Mouse (Mus musculus) adrenal gland, adult (tissue): Measurements from ENCODE around the gene Slc26a1.

Experiments used
- DNase-seq, 2 experiments: peaks; one replicate each; pipeline ENCODE4 v3.0.0; 2022 to 2023; ENCODE audit warnings: low spot score in 1 of 2; ENCODE audit not compliant: inconsistent age in 2 of 2

Gene Slc26a1

DNA sequence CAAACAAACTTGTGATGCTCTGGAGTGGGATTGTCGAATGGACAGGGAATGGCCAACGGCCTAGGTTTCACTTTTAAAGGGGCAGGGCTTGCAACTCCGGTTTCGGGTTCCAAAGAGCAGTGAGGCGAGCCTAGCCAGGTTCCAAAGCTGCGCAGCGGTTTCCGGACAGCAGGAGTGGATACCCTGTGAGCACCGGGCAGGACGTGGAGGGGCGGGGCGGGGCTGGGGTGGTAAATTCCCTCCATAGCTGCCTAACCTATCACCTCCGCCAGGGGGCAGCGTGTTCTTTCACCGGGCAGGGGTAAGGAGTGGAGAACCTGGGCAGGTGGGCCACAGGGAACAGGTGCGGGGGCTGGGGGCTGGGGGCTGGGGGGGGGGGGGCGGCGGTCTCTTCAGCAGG lies 16.9 kb upstream of the Slc26a1 start, which contains the start of gene Fgfrl1:
TSS of gene Fgfrl1 (plus strand) at position 112 of the 400 bp plus-strand sequence.
- peak; percentile 65 to 87 for DNase-seq

DNA sequence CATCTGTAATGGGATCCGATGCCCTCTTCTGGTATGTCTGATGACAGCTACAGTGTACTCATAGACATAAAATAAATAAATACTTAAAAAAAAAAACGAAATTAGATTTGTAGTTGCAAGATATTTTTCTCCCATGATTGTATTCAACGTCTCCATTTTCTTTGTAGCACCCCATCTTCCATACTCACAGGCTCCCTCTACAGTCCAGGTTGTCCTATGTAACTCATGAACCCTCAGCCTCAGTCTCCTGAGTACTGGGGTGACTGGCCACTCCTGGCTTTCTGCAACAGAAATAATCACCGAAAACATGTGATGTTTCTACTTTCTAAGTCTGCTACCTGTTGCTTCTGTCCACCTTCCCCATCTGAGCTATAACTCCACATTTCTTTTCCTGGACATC lies 15.8 kb upstream of the Slc26a1 start:
- DNase-seq: no peak

DNA sequence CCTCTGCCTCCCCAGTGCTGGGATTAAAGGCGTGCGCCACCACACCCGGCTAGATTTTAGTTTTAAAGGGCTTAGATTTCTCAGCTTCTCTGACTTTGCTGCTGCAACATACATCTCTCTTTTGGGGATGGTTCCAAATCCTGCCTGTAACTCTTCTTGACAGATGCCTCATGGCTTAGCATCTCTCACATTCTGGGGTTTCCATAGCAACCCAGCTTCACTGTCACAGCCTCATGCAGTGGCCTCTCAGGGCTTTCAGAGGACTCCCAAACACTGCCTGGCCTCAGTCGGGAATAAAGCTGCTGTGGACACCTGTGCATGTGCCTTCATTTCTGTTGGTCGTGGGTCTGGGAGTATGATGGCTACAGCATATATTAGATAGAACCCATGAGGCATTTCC lies 13.7 kb upstream of the Slc26a1 start:
- DNase-seq: no peak

DNA sequence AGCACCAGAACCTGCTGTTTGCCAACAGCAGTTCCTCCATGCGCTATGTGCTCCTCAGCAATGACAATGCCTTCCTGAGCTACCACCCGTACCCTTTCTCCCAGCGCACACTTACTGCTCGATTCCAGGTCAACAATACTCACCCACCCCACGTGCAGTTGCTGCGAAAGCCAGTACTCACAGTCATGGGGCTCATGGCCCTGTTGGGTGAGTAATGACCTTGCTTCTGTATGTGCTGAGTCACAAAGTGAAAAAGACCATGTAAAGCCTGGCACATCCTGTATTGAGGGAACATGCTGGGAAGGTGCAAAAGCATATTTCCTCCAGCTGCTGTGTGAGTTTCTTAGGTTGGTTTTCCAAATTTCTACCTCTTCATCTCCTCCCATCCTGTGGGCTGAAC lies 5.5 kb upstream of the Slc26a1 start:
- peak; percentile 82 to 88 for DNase-seq

DNA sequence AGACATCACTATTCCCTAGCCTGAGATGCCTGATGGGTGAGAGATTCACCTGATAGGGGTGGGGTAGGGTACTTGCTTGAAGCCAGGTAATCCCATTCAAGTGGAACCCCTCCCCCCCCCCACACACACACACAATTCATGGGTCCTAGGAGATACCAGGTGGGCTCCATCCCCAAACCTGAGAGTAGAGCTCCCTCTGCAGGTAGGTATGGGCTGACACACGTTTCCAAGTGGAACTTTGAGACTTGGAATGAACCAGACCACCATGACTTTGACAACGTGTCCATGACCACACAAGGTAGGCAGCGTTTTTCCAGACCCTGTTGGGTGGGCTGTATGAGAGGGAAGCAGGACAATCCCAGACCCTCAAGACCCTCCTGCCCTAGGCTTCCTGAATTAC lies 4.5 kb upstream of the Slc26a1 start:
- no peak for DNase-seq

DNA sequence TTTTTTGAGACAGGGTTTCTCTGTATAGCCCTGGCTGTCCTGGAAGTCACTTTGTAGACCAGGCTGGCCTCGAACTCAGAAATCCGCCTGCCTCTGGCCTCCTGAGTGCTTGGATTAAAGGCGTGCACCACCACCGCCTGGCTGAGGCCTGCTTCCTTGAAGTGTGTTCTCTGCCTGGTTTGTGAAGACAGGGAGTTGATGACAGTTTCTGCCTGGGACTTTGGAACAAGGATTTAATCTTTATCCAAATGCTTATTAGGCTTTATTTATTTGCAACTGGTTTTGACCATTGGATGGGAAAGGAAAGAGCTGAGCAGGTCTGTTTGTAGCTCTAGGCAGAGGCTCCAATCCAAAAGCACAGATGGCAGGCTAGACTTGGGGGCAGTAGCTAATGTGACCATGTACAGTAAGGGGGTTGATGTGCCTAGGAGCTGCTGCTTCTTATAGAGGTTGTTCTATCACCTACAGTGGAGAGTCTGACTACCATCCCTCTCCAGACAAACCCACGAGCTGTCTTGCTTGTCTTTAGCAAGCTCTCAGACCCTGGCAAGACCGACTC lies 3.0 kb upstream of the Slc26a1 start:
- DNase-seq: no peak

DNA sequence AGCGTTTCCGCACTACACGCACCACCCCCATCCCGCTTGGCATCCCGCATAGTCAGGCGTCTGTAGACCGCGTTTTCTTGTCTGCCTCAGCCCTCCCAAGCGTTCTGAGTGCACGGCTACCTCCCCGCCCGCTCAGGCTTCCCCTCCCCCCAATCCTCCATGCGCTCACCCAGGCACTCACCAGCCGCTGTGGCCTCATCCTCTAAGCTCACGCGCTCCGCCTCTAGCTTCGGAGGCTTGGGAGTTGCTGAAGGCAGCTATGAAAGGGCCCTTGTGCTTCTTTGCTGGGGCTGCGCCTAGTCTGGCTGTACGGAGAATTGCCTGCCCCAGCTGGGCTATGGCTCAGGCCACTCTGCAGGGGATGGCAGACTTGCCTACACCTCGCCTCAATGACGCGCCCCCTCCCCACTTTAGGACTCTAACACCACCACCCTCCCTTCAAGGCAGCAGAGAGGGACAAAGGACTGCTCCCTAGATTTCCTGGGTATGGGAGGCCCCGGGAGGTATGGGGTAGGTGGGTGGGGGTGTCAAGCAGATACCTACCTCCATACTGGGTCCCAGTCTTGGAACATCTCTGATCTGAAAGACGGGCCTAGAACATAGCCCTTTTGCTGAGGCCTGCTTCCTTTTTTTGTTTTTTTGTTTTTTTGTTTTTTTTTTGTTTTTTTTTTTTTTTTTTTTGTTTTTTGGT lies 2.4 kb upstream of the Slc26a1 start:
- peak; percentile 64 to 79 for DNase-seq

DNA sequence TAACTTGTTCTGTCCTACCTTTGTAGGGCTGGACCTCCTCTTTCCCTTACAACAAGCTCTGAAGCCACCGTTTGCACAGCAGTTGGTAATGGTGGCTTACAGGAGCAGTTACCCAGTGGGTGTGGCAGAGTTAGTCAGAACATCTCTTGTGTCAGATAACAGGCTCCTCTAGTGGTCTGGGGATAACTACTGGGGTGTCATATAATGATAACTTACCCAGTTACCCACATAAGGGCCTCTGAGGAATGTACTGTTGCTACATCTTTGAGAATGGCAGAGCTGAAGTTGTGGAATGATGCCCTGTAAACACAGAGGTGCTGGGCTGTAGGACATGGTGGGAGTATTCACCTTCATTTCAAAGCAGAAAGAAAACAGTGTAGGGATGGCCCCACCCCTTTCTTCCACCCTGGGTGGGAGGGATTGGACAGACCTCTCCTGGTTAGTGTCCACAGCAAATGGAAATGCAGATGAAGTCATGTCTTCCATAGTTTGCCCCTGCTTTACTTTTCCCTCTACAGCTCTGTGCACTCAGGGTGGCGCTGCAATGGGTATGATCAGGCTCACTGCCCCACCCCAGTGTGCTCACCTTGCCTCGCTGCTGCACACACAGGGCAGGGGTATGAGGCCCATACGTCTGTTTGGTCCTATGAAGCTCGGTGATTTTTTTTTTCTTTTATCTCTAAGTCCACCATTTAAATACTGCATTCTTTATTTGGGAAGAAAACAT lies 1.6 kb upstream of the Slc26a1 start:
- no peak for DNase-seq

DNA sequence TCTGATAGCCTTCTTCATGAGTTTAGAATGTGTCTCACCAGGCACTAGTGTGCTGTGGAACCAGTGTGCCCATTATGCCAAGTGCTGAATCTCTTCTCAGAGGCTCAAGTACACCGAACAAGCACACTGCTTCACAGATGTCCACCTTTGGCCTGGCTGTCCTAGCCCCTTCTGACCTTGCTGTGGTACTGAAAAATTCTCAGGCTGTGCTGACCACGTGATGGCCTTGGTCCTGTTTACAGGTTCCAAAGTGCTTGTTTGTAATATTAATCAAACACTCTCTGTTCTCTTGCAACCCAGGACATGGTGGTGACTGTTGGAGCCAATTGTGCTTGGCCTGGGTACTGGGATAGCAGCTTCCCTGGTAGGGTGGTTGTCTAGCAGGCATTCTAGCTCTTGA lies 745 bp downstream of the Slc26a1 start:
- DNase-seq: no peak

DNA sequence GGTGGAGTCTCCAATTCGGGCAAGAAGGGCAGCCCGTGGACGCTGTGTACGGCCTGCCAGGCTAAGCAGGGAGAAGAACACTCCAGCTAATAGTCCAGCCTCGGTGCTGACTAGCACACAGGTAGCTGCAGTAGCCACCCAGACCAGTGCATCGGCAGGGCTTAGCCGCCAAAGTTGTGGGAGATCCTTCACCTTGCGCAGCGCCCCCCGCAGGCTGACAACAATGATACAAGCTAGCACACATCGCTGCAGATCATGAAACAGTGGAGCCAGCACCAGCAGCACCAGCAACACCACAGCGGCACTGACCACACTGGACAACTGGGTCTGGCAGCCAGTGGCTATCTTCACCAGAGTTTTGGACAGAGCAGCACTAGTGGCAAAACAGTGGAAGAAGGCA lies 3.6 kb downstream of the Slc26a1 start:
- no peak for DNase-seq

DNA sequence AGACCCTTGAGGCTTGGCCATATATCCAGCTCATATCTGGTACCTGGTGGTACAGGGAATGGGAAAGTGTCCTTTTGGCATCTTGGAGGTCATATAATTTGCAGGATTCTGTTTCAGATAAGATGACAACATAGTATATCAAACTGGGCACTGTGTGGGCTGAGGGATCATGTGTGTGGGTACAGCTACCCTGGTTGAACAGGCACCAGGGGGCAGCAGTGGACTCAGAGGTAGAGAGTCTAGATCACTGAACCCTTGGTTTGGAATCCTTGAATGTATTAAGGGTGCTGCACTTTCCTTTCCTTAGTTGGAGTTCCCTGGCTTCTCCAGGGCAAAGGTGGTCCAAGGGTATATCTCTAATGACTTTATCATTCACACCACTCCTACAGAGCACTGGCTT lies 4.6 kb downstream of the Slc26a1 start:
- DNase-seq: peak; percentile 65 to 78

DNA sequence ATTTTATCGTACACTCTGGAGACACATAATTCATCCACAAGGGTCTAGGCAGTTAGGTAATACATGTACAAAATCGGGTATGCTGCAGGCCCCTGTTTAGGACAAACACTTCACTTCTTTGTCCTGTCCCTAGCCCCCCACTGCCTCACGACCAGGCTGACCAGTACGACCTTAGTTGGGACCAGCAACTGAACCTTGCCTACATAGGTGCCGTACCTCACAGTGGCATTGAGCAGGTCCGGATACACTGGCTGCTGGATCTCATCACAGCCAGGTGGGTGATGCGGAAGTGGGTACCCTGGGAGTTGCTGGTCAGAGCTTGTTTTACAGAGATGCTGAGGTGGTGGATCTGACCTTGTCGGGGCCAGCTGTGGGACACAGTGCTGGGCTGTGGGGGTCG lies 5.4 kb downstream of the Slc26a1 start:
- no peak for DNase-seq

DNA sequence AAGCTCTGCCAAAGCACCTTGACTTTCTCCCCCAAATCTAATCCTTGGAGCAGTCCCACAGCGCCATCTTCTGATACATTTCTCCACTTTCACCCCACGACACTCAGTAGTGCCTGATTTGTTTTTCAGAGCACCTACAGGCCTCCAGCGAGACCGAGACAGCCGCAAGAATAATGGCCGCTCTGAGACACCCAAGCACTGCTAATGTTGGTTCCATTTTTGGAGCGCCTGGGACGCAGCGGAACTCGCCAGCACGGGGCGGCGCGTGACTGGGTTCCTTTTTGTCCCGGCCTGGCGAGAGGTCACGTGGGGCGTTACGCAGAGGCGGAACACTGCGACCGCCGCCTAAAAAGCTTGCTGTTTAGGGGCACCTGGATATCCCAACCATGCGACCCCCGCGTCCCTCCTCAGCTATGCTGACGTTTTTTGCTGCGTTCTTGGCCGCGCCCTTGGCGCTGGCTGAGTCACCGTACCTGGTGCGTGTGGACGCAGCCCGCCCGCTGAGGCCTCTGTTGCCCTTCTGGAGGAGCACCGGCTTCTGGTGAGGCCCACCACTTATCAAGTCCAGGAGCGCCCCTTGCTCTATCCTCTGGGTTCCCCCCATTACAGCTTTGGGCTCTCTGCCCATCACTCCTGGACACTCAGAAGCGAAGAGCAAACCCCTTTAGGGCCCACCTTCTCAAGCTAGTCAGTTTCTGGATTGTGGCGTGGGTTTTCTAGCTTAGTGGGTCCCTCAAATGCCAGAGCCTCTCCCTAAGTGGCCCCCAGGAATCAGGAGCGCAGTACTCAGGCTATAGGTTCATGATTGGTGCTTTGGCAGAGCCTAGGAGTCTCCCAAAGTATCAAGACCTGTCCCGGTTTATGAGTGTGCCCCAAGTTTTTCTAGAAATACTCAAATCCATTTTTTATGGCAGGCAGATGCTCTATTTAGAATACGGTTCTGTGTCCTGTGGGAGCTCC lies 6.1 kb downstream of the Slc26a1 start, which contains the start of gene Dgkq:
TSS of gene Dgkq (minus strand) at position 696 of the 960 bp plus-strand sequence.
- DNase-seq: peak; percentile 93 to 98

DNA sequence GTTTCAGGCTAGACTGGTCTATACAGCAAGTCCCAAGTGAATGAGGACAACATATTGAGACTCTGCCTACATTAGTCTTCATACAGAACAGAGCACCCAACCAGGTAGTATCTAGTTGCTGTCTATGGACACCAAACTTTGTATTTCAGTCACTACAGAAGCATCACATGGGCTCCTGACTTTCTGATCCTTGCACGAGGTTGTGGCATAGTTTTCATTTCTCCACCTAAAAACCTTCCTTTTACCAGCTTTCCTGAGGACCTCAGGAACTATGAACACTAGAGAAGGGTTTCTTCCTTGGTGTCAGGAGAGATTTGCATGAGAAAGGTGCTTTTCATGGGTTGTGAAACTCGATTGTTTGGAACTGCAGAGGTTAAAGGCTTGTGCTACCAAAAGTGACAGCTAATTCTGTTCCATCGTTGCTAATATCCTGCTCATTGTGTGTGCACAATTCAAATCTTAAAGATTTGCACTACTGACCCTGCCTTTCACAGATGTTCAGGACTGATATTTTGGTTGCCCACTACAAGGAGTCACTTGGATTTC lies 6.9 kb downstream of the Slc26a1 start:
- no peak for DNase-seq

DNA sequence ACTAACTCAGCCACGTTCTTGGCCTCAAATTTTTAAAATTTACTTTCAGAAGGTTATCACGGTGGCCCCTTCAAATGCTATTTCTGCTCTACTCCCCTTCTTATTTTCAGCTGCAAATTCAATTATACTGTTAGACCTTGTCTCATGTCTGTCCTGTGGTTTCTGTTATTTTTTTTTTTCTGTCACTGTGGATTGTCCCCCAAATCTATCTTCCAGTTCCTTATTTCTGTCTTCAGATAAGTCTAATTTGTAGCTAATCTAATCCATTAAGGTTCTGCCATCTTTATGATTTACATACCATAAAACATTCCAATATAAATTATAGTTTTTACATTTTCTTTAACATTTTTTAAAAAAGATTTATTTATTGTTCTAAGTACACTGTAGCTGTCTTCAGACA lies 8.0 kb downstream of the Slc26a1 start:
- DNase-seq: no peak

DNA sequence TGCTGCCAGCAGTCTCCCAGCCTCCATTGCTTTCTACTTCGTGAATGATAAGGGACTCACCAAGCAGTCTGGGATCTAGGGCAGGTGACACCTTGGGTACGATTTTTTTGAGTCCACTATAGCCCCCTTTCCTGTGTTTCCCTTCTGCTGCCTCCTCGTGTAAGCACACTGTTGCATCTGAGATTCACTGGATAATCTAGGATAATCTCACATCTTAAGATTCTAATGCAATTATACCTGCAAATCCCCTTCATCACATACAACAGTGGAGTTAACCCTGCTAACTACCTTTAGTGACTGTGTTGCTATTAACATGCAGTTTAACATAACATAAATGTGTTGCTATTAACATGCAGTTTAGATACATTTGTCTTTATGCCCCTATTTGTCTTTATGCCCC lies 10.3 kb downstream of the Slc26a1 start:
- no peak for DNase-seq

DNA sequence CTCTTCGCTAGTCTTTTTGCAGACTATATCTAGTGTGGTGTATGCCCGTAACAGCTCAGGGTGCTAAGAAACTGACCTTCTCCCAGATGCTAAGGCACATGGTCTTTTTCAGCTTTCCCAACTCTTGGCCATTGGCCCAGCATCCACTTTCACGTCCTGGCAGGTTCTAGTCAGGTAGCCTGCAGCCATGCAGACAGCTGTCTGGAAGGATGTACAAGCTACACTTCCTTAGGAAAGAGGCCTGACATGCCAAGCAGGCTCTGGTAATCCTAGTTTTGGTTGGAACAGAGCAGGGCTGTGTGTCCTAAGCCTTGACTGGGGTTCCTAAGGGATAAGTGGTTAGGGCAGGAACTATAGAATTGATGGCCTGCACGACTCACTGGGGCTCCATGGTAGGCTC lies 12.6 kb downstream of the Slc26a1 start:
- DNase-seq: no peak

DNA sequence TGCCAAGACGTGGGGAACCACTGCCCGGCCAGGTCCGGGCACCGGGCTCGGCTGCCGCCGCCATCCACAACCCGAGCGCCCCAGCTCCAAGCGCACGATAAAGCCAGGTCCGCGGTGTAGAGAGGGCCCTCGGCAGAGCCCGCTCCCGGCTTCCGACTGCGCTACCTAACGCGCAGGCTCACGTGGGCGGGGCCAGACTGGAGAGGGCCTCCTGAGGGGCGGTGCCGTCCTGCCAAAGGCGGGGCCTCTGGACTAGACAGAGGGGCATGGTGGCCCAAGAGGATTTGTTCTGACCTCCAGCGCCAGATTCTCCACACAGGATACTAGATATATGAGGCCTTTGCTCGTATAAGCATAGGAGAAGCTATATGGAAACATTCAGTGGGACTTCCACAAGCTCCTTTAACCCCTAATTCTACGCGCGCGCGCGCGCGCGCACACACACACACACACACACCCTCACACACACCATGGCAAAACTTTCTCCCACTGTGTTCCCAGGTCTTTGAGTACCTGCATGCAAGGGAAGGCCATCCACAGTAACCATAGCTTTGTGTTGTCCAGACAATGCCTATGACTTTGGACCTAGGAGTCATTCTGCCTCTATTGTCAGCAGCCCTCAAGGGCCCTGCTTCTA lies 14.6 kb downstream of the Slc26a1 start:
- peak; percentile 94 to 97 for DNase-seq

DNA sequence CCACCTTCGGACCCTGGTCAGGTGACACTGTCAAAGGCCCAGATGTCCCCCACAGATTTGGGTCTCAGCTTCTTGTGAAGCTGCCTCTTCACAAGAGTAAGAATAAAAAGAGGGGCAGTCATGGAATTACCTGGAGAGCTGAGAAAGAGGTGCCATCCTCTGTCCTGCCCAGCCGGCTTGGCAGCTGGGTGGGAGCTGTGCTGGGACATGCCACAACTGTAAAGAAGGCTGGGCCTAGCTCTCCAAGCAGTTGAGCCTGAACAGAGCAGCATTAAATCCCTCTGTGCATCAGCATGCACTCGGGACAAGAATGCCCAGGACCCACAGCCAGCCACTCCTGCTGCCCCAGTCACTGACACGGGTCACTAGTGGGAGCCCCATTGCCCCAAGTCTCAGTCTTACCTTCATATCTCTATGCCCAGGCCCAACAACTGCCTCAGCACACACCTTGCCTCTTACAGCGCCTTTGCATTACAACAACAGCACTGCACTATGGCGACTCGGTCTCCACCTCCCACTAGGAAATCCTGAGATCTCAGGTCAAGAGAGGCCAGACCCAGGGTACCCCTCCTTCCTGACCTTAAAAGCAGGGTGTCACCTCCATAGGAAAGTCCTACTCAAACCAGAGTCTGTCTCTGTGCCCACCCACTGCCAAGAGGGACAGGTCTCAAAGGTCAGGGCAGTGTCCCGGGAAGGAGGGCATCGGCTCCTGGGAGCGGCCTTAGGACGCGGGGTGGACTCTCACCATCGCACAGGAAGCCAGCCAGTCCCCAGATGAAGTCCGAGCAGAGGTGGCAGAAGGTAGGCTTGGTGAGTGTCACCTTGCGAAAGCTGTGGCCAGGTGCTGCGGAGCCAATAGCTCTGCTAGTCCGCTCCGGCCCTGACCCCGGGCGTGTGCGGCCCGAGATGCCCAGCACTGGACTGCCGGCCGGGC lies 15.4 kb downstream of the Slc26a1 start, which contains the start of gene Idua:
TSS of gene Idua (plus strand) at position 634 of the 934 bp plus-strand sequence.
- no peak for DNase-seq
